Mouse (Mus musculus): ENCODE results near the gene Lrp1. TPM values are rescaled to one million over a fixed set of nuclear protein-coding genes. Genes with fewer than 3 reads are reported as not detected.

Lrp1 gene
- polyA plus RNA-seq (2011; ENCODE audit: insufficient read length, low read depth, missing spikeins): 387 and 453 TPM in 2 replicates

GRCm38 (mm10) chr10:127620406-127621190 lies at the start of gene Lrp1:
Lrp1 (minus strand) TSS chr10:127621148.
- Histone ChIP-seq H3K4me1 (ENCODE audit: control insufficient read depth, insufficient read depth, low read length) (peaks cover 11% of the 10 kb centered on the region), H3K27ac (ENCODE audit: insufficient read depth, low read length) (peak within 1 kb of the TSS; percentile 99), H3K4me3 (ENCODE audit: insufficient read depth, low read length) (peak within 1 kb of the TSS; percentile 81)
- TF ChIP-seq CTCF (IDR thresholded peaks at IDR 0.05; ENCODE audit: borderline replicate concordance, insufficient read depth, low read length) (no peak), POLR2A (IDR thresholded peaks at IDR 0.05; ENCODE audit: low read depth, low read length) (peak; percentile 76)

DNA sequence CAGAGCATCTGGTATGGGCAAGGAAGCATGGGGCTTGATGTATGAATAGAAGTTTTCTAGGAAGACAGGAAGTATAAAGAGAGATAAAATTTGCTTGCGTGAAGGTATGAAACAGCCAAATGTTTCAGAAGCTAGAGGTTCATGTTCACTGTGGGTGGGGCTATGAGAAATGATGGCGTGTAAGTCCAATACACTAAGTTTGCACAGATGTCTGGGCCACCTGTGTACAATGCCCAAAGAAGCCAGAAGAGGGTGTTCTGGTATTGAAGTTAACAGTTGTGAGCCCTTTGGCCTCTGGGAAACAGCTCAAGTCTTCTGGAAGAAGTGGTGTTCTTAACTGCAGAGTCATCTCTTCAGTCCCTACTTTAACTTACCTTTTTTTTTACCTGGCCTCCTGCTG lies 49.2 kb upstream of the Lrp1 start:
- Histone ChIP-seq H3K4me3 (ENCODE audit: insufficient read depth, low read length) (no peak overlapping the region), H3K4me1 (ENCODE audit: control insufficient read depth, insufficient read depth, low read length) (no peaks in the 10 kb centered on the region; the same call in 1 of the 2 replicates), H3K27ac (ENCODE audit: insufficient read depth, low read length) (no peak overlapping the region)
- TF ChIP-seq CTCF (IDR thresholded peaks at IDR 0.05; ENCODE audit: borderline replicate concordance, insufficient read depth, low read length) (no peak), POLR2A (IDR thresholded peaks at IDR 0.05; ENCODE audit: low read depth, low read length) (no peak)

GRCm38 (mm10) chr10:127669170-127669569 lies 48.2 kb upstream of the Lrp1 start:
- no peak; the same call in 1 of the 2 replicates for TF ChIP-seq POLR2A (IDR thresholded peaks at IDR 0.05; ENCODE audit: low read depth, low read length)
- no peak for TF ChIP-seq CTCF (IDR thresholded peaks at IDR 0.05; ENCODE audit: borderline replicate concordance, insufficient read depth, low read length)
- peak overlapping the region; percentile 100 for H3K27ac ChIP-seq (ENCODE audit: insufficient read depth, low read length)
- H3K4me3 ChIP-seq (ENCODE audit: insufficient read depth, low read length): no peak overlapping the region
- H3K4me1 ChIP-seq (ENCODE audit: control insufficient read depth, insufficient read depth, low read length): no peaks in the 10 kb centered on the region; the same call in 1 of the 2 replicates

- Histone ChIP-seq H3K27ac (ENCODE audit: insufficient read depth, low read length) (peak within 1 kb of the TSS; percentile 100), H3K4me1 (ENCODE audit: control insufficient read depth, insufficient read depth, low read length) (no peaks in the 10 kb centered on the region; the same call in 1 of the 2 replicates), H3K4me3 (ENCODE audit: insufficient read depth, low read length) (peak within 1 kb of the TSS; percentile 49)
- TF ChIP-seq POLR2A (IDR thresholded peaks at IDR 0.05; ENCODE audit: low read depth, low read length) (peak; percentile 89), CTCF (IDR thresholded peaks at IDR 0.05; ENCODE audit: borderline replicate concordance, insufficient read depth, low read length) (no peak)
Measured at GRCm38 (mm10) chr10:127668093-127669050, 47.4 kb upstream of the Lrp1 start, which contains the start of gene Nab2. Nab2 (minus strand) TSS chr10:127668568.

- Histone ChIP-seq H3K4me3 (ENCODE audit: insufficient read depth, low read length) (peak overlapping the region; percentile 36), H3K4me1 (ENCODE audit: control insufficient read depth, insufficient read depth, low read length) (no peaks in the 10 kb centered on the region; the same call in 1 of the 2 replicates), H3K27ac (ENCODE audit: insufficient read depth, low read length) (peak overlapping the region; percentile 100)
- TF ChIP-seq CTCF (IDR thresholded peaks at IDR 0.05; ENCODE audit: borderline replicate concordance, insufficient read depth, low read length): no peak
- TF ChIP-seq POLR2A (IDR thresholded peaks at IDR 0.05; ENCODE audit: low read depth, low read length): peak; percentile 95
Measured at GRCm38 (mm10) chr10:127667269-127668092, 46.5 kb upstream of the Lrp1 start.

DNA sequence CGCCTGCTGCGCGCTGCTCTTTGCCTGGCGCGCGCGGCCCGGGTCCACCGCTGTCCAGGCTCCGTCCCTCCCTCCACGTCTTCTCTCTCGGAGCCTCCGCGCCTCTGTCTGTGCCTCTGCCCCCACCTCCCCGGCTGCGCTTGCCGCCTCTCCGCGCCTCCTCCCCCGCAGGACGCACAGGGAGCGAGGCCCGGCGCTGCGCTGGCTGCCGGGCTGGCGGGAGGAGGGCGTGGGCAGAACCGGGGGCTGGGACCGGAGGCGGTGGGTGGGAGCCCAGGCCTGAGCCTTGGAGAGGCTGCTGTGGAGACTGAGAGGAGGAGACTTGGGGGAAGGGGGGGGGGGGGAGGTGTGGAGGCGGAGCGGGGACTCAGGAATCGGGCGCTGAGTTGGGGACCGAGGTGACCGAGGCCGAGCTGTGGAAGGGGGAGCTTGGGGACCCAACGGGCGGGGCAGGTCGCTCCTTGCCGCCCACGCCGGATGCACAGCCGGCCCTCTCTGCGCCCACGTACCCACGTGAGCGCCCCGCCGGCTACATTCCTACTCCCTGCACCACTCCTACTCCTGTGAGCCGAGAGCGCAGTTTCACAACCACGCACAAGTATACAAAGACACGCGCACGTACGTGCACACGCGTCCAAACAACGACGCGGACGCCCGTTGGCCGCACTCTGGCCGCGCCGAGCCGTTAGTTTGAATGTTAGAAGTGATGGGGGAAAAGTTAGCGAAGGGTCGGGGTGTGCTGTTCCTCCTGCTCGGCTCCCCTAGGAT lies 45.7 kb upstream of the Lrp1 start, which contains the start of gene Nemp1:
Gene Nemp1, plus strand, starts transcription at position 401 of the 768 bp plus-strand sequence.
- Histone ChIP-seq H3K27ac (ENCODE audit: insufficient read depth, low read length) (peak within 1 kb of the TSS; percentile 100), H3K4me1 (ENCODE audit: control insufficient read depth, insufficient read depth, low read length) (no peaks in the 10 kb centered on the region; the same call in 1 of the 2 replicates), H3K4me3 (ENCODE audit: insufficient read depth, low read length) (peak within 1 kb of the TSS; percentile 92)

DNA sequence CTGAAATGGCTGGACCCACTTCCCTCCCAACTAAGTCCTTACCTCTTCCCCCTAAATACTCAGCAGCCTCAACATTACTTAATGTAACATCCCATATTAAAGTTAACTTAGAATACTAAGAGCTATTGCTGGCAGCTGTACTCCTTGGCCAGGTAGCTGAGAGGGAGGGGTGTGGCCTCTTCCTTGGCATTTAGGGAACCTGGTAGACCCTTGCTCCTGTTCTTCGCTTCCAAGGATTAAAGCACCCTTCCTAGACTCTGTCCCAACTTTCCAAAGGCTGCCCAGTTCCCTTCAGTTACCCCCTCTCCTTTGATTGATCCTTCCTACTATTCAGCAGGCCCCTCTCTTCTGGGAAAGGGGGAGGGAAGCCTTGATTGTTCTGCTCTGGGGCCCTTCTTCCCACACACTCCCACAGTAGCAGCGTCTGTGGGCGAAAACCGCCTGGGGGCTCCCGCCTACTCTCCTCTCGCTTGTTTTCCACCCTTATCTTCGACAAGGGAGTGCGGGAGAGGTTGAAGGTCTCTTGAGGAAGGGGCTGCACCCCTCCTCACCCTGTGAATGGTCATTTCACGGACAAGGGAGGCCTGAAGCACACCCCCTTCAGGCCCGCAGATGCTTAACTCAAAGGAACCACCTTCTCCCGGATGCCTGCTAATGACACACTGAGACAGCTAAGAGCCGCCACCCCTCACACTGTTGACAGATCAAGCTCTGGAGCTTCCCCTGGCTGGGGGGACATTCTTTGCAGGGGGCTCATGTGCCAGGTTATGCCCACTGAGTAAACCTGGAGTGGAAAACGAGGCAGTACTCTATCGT lies 44.6 kb upstream of the Lrp1 start:
- peak overlapping the region; percentile 99 for H3K27ac ChIP-seq (ENCODE audit: insufficient read depth, low read length)
- no peaks in the 10 kb centered on the region; the same call in 1 of the 2 replicates for H3K4me1 ChIP-seq (ENCODE audit: control insufficient read depth, insufficient read depth, low read length)
- peak overlapping the region; percentile 92 for H3K4me3 ChIP-seq (ENCODE audit: insufficient read depth, low read length)
- TF ChIP-seq POLR2A (IDR thresholded peaks at IDR 0.05; ENCODE audit: low read depth, low read length): peak; percentile 23; the same call in 1 of the 2 replicates
- TF ChIP-seq CTCF (IDR thresholded peaks at IDR 0.05; ENCODE audit: borderline replicate concordance, insufficient read depth, low read length): no peak

More for the DNA sequence above, 45.7 kb upstream of the Lrp1 start, which contains the start of gene Nemp1:
- TF ChIP-seq POLR2A (IDR thresholded peaks at IDR 0.05; ENCODE audit: low read depth, low read length): peak; percentile 85
- TF ChIP-seq CTCF (IDR thresholded peaks at IDR 0.05; ENCODE audit: borderline replicate concordance, insufficient read depth, low read length): no peak

All from embryonic fibroblast, embryonic 13.5 days (primary cell).